10 mouse cellular contexts compared by ENCODE assay signal in the genomic region with DNA sequence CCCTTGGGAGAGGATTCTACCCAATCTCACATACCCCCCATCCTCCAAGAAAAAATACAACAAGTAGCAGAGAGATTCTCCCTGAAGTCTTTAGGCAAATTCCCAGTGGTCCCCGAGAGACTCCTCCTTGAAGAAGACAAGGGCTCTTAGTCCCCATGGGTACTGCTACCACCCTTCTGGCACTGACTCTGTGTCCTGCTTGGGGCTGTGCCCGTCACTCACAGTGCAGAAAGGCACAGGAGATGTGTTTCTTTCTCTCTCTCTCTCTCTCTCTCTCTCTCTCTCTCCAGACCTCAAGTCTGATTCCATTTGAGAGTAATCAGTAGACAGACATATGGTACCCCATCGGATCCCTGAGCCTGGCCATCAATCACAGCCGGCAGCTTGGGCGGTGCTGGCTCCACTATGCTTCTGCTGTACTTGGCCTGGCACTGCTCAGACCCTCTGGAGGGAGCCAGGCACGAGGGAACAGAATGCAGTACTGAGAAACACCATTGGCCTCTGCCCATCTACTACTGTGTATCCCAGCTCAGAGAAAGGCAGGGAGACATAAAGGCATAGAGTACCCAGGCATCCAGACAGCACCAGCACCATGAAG. TPM values are rescaled to one million over a fixed set of nuclear protein-coding genes. Genes with fewer than 3 reads are reported as not detected.
DNase-seq lines count a peak whose midpoint lies in the region; ATAC-seq and TF ChIP-seq lines count a peak whose summit lies in the region.
"Had no signal": no experiment of that assay in that cellular context is flagged by ENCODE, and none has a peak within 500 bp of the region (broad histone marks: within the 10 kb centered on the region; RNA-seq: fewer than 3 reads in every experiment).

No protein-coding gene starts in this region.

- H3K9me3 ChIP-seq in embryonic facial prominence, embryonic 12.5 days = no peaks in the 10 kb centered on the region
- no peaks in the 10 kb centered on the region for H3K9me3 ChIP-seq in liver, postnatal 0 days (ENCODE audit: low read length)
- H3K9me3 ChIP-seq: intestine, embryonic 15.5 days; limb, embryonic 10.5 days had no signal

- no peak overlapping the region for H3K27ac ChIP-seq in embryonic facial prominence, embryonic 12.5 days
- peak overlapping the region; percentile 51; the same call in 1 of the 2 replicates for H3K27ac ChIP-seq in liver, postnatal 0 days (ENCODE audit: low read depth)
- H3K27ac ChIP-seq: intestine, embryonic 15.5 days; limb, embryonic 10.5 days had no signal

- TF ChIP-seq EP300 in liver, postnatal 0 days (IDR thresholded peaks at IDR 0.05; ENCODE audit: low read depth) = no peak

- peaks cover 8% of the 10 kb centered on the region; the same call in 1 of the 2 replicates for H3K4me1 ChIP-seq in embryonic facial prominence, embryonic 12.5 days
- peaks cover 19% of the 10 kb centered on the region for H3K4me1 ChIP-seq in liver, postnatal 0 days (ENCODE audit: insufficient read depth)

- no peak overlapping the region for H3K9ac ChIP-seq in embryonic facial prominence, embryonic 12.5 days
- H3K9ac ChIP-seq in liver, postnatal 0 days (replicated peaks) = no peak overlapping the region
- H3K9ac ChIP-seq: intestine, embryonic 15.5 days had no signal

- H3K27me3 ChIP-seq in embryonic facial prominence, embryonic 12.5 days = no peaks in the 10 kb centered on the region
- H3K27me3 ChIP-seq in liver, postnatal 0 days (ENCODE audit: insufficient read depth, low read length) = no peaks in the 10 kb centered on the region
- H3K27me3 ChIP-seq: intestine, embryonic 15.5 days had no signal

- H3K4me2 ChIP-seq in embryonic facial prominence, embryonic 12.5 days (replicated peaks) = no peak overlapping the region
- H3K4me2 ChIP-seq in liver, postnatal 0 days (ENCODE audit: low read depth, low read length) = no peak overlapping the region
- H3K4me2 ChIP-seq: intestine, embryonic 15.5 days had no signal

- WGBS in embryonic facial prominence, embryonic 12.5 days = 67% methylated on average over 6 of the region's 6 CpGs
- WGBS in liver, postnatal 0 days (ENCODE audit: insufficient replicate concordance) = 55% methylated on average over 6 of the region's 6 CpGs

- ATAC-seq in cerebellum, adult (ENCODE audit: insufficient number of reproducible peaks, low FRiP score, low TSS enrichment) = peak; percentile 76
- 0 out of 2 replicates have a peak, but pooled peaks have one; percentile 22 for ATAC-seq in embryonic facial prominence, embryonic 12.5 days (ENCODE audit: insufficient number of reproducible peaks, insufficient read depth, low FRiP score, low TSS enrichment)
- ATAC-seq in liver, postnatal 0 days = no peak
- ATAC-seq: intestine, embryonic 15.5 days had no signal

- peak; percentile 69 for DNase-seq in layer of hippocampus, adult 11-12 months (ENCODE audit: low spot score)
- no peak for DNase-seq in layer of hippocampus, adult 9-10 months (ENCODE audit: low spot score)
- no peak for DNase-seq in liver, postnatal 0 days
- no peak for DNase-seq in lung, postnatal 4 days
- no peak for DNase-seq in heart, adult 8-10 months (ENCODE audit: low spot score)
- DNase-seq in kidney, postnatal 10 days = no peak

- TF ChIP-seq CTCF in liver, postnatal 0 days (IDR thresholded peaks at IDR 0.05; ENCODE audit: low read depth) = no peak

- no peaks in the 10 kb centered on the region for H3K36me3 ChIP-seq in embryonic facial prominence, embryonic 12.5 days
- H3K36me3 ChIP-seq in liver, postnatal 0 days (replicated peaks; ENCODE audit: insufficient read depth, low read length) = no peaks in the 10 kb centered on the region
- H3K36me3 ChIP-seq: intestine, embryonic 15.5 days; limb, embryonic 10.5 days had no signal

- H3K4me3 ChIP-seq in embryonic facial prominence, embryonic 12.5 days = no peak overlapping the region
- no peak overlapping the region for H3K4me3 ChIP-seq in liver, postnatal 0 days (ENCODE audit: low read depth, low read length)
- H3K4me3 ChIP-seq: intestine, embryonic 15.5 days; limb, embryonic 10.5 days had no signal

RNA-seq across cellular contexts. Expression of gene Ubash3b, which starts 12.3 kb away (rescaled TPM):
- polyA plus RNA-seq in embryonic facial prominence, embryonic 12.5 days (2016; fragmentation: Nextera tagmentation; extraction: Ambion mirVana) = 11.3 and 14.9 TPM in 2 replicates
- polyA plus RNA-seq in liver, postnatal 0 days (2015; fragmentation: Nextera tagmentation; extraction: Ambion mirVana) = 6.6 TPM in 2 replicates
- 1 to 10 TPM in 1 of 4 experiments, under 1 TPM in 3; 0.79 to 1.1 (median 0.97) TPM for total RNA-seq in heart, adult 8-10 months (2022)
